Mouse (Mus musculus) layer of hippocampus, postnatal 25 days (tissue): ENCODE measurements around the gene Ctbp2. TPM values are rescaled to one million over a fixed set of nuclear protein-coding genes. Genes with fewer than 3 reads are reported as not detected.

Experiments used
- DNase-seq, 2 experiments: peaks; one replicate each; pipeline ENCODE4 v3.0.0; 2022; ENCODE audit warnings: mixed read lengths in 2 of 2, low spot score in 1 of 2; ENCODE audit errors: extremely low spot score in 1 of 2
- total RNA-seq, 2 experiments: library from RNA; stranded (reverse); gene quantifications; 2 replicates each; pipeline ENCODE4 v1.2.3; 2021

Gene Ctbp2
- total RNA-seq, 2 experiments from 2014 or later, result 44.8 to 47.5 TPM

DNA sequence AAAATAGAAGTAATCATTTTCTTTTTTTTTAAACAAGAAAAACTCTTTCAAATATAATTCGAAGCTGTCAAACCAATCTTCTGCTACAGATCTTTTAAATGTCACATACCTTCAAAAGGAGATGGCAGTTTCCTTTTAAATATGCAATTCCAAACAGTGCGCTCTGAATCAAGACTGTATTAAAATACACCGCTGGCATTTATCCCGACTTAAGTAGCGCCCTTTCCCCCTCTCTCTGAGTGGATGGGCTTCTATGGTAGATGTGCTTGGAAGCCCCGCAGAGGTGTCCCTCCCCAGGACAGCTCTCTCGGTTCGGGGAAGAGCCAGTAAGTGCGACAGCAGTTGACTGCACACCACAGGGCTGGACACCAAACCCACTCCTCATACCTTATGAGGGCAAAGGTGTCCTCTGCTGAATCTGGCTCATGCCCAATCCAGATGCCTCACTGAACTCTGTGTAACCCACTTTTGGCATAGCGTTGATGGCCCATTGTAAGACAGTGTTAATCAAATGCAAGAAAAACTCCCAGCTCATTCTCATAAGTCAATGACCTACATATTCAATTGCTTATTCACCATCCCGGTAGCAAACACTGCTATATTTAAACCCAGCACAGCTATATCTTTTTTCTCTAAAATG, 34.4 kb downstream of the Ctbp2 start:
- DNase-seq, result no peak

DNA sequence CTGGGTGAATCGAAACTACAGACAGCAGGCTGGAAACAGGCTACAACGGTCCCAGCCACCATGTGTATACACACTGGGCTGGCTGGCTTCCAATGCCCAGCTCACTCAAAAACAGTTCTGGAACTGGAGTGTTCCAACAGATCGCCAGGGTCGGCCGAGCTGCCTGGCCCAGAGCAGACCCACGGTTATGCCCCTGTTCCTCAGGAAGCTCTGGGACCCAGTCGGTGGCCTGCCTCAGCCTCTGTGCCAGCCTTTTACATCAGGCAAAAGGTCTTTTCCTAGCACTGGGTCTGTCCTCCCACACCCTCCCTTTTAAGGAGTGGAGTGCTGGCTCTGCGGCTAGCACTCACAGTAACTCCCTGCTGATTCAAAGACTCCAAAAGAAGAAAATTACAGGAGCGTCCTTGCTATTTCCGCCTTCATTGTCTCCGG, 35.3 kb downstream of the Ctbp2 start:
- peak; percentile 25 to 52 for DNase-seq

DNA sequence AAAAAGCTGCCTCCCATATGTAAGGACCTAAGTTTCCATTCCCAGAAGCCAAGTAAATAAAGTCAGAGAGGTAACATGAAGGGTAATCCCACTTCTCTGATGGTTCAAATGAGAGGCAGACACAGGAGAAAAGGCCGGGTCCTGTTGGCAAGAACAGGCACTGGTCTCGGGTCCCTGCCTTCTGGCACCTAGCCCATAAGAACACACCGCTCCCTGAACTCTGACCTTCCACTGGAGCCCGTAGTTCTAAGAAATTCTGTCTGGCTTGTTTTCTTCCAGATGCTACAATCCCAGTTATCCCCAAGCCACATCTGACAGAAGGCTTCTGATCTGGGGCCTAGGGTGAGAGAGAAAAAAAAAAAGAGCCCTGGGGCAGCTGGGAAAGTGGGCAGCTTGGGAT, 35.7 kb downstream of the Ctbp2 start:
- DNase-seq, result no peak

DNA sequence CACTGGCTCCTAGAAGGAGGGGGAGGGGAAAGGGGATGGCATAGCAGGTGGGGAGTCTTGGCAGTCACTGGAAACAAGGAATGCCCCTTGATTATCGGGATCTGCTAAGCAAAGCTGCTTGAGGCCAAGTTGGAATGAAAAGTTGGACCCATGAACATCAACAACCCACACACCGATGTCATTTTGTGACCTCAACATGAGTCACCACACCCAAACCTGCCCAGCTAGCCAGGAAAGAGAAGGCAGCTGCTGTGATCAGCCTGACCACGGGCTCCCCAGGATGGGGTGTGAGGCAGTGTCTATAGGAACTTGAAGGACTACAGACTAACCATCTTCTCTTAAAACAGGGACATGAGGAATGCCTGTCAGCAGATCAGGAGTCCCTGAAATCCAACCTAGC, 38.7 kb downstream of the Ctbp2 start:
- DNase-seq, result no peak

DNA sequence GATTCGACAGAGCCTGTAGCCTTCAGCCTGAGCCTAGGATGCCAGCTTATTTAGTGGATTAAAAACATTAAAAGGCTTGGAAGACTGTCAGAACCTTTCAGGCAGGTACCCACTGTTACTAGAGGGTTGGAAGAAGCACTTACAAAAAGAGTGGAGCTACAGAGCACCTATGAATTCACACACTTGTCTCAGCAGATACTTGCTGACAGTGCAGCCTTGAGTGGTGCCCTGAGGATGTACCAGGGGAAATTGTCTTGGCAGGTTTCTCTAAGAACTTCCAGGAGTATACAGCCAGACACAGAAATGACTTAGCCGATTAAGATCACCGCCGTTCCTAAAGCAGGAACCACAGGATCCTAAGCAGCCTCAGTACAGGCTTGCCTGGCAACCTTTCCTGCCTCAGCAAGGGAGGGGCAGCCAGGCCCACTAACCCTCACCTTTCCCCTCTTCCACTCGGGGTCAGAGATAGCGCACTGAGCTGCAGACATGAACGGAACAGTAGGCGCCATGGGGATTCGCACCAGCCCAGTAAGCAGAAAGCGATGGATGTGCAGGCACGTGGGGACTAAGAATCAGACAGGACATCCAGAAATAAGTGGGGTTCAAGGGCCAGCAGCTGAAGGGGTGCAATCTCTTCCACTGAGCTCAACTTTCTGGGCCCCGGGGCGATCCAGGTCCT, 40.1 kb downstream of the Ctbp2 start:
- DNase-seq, result no peak

DNA sequence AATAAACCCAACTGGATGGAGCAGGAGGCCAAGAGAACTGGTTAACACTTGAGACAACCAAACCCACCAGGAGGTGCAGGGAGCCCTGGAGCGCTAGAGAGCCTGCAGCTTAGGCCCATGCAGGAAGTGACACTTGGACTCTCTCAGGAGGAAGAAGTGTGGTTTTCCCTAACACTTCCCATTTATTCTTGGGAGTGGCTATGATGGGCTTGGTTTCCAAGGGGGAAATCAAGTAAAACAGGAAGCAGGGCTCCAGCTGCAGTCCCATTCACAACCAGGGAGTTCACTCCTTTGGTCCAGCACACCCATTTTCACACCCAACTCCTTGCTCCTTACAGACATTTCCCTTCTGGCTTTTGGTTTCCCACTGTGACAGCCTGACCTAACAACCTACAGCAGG, 45.2 kb downstream of the Ctbp2 start:
- DNase-seq, result no peak

- DNase-seq, result no peak
Measured at GRCm38 (mm10) chr7:133074462-133075133, 49.6 kb downstream of the Ctbp2 start.

DNA sequence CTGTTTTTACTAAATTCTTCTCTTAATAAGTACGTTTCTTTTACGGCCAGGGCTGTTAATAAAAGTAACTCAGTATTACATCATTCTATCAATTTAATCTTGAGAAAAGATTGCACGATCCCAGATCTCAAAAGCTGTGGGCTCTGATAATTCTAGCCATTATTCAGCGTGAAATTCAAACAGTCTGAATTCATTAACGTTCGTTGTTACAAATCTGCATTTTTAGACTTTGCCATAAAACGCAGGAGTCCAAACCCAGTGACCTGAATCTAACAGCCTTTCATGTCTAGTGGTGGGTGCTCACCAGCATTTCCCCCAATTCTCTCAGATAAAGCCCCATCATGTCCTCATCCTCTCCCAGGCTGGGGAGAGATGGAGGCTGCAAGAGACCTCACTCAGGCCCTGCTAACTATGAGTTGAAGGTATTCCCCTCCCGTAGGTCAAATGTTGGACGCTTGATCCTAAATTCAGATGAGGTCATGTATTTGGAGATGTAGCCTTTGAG, 51.0 kb downstream of the Ctbp2 start:
- DNase-seq, result no peak

- no peak for DNase-seq
Measured at GRCm38 (mm10) chr7:133072535-133072934, 51.6 kb downstream of the Ctbp2 start.

DNA sequence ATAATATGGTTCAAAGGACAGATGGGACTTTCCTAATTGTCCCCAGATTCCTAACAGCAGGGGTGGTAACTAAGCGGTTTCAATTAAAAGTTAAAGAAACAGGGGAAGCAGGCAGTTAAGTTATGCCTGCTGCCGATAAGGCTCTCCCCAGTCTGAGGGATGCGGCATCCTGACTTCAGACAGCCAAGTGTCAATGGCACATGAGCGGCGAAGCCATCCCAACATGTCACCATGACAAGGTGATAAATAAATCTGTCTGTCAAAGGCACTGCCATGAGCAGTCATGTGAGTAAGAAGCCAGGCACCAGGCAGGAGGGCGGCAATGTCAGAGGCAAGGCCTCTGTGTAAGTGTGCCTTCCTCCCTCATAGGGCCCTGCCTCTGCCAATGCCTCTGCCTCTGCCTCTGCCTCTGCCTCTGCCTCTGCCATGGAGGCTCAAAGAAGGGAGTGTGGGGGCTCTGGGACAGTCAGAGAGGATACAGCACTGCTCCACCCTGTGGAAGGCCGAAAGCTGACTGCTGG, 56.8 kb downstream of the Ctbp2 start:
- no peak for DNase-seq

DNA sequence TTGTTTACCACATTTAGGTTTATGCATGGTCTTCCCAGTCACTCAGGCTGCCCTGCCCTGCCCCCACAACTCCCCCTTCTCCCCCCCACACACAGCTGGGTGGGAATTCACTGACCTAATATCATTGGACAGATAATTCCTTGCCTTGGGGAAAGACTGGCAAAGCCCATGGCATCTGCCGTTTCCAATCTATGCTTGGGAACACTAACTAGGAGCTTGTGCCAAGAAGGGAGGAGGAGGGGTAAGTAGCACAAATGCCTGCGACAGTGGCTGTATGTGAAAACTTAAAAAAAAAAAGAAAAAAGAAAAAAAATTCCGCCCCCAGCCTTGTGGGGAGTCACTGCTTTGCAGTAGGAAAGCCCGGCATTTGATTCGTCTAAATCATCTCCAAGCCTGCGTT, 57.4 kb downstream of the Ctbp2 start:
- DNase-seq, result peak in 1 of 2 experiments; percentile 37

GRCm38 (mm10) chr7:133062055-133062454, 62.1 kb downstream of the Ctbp2 start:
- no peak for DNase-seq

GRCm38 (mm10) chr7:133060170-133060569, 64.0 kb downstream of the Ctbp2 start:
- DNase-seq, result no peak

DNA sequence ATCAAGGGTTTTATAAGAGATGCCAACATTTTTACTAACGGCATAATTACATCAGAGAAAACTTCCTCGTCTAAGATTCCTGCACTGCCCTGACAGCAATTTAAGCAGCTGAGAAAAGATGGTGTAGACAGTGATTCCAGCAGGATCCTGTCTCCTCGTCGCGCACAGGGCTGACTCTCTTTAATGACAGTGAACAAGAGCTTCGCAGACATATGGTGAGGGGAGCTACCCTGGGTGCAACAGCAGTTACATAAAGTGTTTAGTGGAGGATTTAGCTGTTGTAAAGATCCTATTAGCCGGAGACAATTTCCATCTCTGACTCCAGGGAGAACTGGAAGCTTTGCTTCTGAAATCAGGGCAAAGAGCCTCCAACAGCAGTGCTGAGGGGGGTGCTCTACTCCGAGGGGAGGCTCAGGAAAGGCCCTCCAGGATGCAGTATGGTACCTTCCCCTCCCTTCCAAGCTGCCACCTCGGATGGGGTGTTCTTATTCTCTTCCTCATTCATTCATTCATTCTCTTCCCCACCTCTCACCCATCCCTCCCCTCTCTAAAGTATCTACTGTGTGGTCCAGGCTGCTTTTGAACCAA, 64.5 kb downstream of the Ctbp2 start:
- no peak for DNase-seq

DNA sequence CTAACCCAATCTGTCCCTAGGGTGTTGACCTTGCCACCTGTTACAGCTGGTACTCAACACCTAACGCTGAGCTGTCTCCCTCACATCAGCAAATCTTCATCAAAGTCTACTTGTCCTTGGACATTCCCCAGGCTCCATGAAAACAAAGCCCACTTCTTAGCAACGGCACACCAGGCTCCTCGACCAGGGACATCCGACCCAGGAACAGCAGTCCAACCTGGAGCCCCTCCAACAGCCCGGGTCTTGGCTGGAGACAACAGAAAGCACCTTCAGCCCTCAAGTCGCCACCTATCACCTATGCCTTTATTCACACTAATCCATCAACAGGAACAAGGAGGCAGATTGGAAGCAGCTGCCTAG, 65.0 kb downstream of the Ctbp2 start:
- DNase-seq, result no peak

DNA sequence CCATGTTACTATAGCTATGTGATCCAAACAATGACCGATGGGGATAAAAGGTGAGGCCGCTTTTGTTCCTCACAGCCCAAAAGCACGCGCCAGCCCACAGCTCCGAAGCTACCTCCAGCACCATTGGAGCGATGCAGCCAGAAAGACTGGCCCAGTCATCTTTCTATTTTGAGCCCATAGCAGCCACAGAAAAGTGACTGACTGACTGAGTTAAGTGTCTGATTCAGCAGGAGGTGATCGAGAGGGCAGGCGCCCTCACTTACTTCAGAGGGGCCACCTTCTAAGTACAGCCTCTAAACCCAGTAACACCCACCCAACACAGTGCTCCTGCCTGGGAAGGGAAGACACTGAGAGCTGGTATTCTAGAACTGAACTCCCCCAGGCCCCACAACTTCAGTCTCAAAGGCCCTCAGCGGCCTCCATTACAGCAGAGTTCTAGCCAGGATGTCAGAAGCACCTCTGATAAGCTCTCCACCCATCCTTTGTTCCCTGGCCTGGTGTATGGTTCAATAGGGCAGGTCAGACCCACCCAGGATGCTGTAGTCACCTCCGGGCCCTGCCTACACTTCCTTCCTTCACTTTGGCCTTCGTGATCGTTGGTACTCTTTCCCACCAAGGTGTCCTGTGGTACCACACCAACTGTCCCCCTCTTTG, 65.5 kb downstream of the Ctbp2 start:
- DNase-seq, result no peak

GRCm38 (mm10) chr7:133056924-133057323, 67.2 kb downstream of the Ctbp2 start:
- DNase-seq, result no peak

DNA sequence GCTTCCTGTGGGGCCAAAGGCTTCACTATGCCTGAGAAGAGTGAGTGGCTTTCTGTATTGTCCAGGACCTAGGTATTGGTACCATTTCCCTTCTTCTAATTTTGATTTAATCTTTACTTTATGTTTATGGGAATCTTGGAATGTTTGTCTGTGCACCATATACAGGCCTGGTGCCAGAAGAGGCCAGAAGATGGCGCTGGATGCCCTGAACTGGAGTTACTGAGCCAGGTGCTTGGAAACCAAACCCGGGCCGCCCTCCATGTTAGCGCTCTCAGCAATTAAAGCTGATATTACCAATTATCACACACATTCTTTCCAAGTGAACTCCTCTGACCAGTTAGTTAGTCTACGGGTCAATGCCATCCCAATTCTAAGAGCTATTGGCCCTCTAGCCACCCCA, 69.7 kb downstream of the Ctbp2 start:
- no peak for DNase-seq

- DNase-seq, result no peak
Measured at GRCm38 (mm10) chr7:133053757-133054156, 70.4 kb downstream of the Ctbp2 start.

- DNase-seq, result no peak
Measured at GRCm38 (mm10) chr7:133052819-133053218, 71.3 kb downstream of the Ctbp2 start.

DNA sequence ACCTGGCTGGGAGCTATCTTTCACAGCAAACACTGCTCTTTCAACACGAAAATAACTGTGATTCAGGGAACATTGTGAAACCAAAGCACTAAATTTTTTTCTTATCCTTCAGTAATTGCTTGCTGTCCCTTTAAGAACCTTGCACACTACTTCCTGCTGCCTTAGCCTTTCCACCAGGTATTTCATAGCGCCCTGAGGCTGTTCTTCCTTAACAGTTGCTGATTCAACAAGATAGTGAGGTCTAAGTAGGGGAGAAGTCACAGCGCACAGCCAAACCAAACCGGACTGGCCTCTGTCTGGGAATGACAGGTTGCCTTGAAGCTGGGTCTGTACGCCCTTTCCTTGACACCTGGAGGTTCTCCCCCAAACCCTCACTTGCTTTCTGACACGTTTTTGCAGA, 73.5 kb downstream of the Ctbp2 start:
- DNase-seq, result no peak
